Mouse (Mus musculus) kidney, adult 2 months (tissue): Measurements from ENCODE around the gene Ccdc81. TPM values are rescaled to one million over a fixed set of nuclear protein-coding genes. Genes with fewer than 3 reads are reported as not detected.
A peak's percentile ranks its signal among the peaks of the same experiment; 100 is the strongest.

Source experiments
- DNase-seq: peaks from one replicate; pipeline ENCODE4 v3.0.0; 2021
- H3K27ac ChIP-seq: fragments of 200-500 bp; 2 replicates; pipeline ENCODE4 v1.5.1; 2012; ENCODE audit warnings: low read depth, low read length, control low read depth, inconsistent platforms; ENCODE audit not compliant: insufficient read depth
- H3K27me3 ChIP-seq: fragments of 200-500 bp; replicated peaks from 2 replicates; pipeline ENCODE4 v1.6.1; 2012; ENCODE audit warnings: mild to moderate bottlenecking, moderate library complexity, low read length, inconsistent platforms; ENCODE audit not compliant: control insufficient read depth, insufficient read depth
- H3K36me3 ChIP-seq: fragments of 200-500 bp; 2 replicates; pipeline ENCODE4 v1.6.1; 2012; ENCODE audit warnings: mild to moderate bottlenecking, moderate library complexity, low read length, inconsistent platforms; ENCODE audit not compliant: control insufficient read depth, insufficient read depth
- H3K4me1 ChIP-seq: fragments of 200-500 bp; 2 replicates; pipeline ENCODE4 v1.6.1; 2011; ENCODE audit warnings: low read length; ENCODE audit not compliant: control insufficient read depth, insufficient read depth
- H3K4me3 ChIP-seq: fragments of 200-500 bp; 2 replicates; pipeline ENCODE4 v1.5.1; 2011; ENCODE audit warnings: mild to moderate bottlenecking, low read depth, low read length, control low read depth; ENCODE audit not compliant: insufficient read depth
- CTCF ChIP-seq: fragments of 200-500 bp; conservative IDR thresholded peaks from 2 replicates; pipeline ENCODE4 v1.5.1; 2011; ENCODE audit warnings: low read depth, mild to moderate bottlenecking, control low read depth, low read length, moderate library complexity, mixed read lengths; ENCODE audit not compliant: insufficient read depth, insufficient read length
- POLR2A ChIP-seq: fragments of 200-500 bp; IDR thresholded peaks from one replicate; pipeline ENCODE4 v1.6.1; 2011; ENCODE audit warnings: low read depth, low read length, control low read depth
- WGBS: fragments of 180-500 bp; shearing (Covaris S2); methylation state at CpG from one replicate; pipeline ENCODE4 v1.1.7; 2018; 5-methylcytosine and 5-hydroxymethylcytosine counted together
- polyA plus RNA-seq: library from polyadenylated mRNA; depleted of rRNA; stranded (reverse); fragments of >200 nt; gene quantifications from 2 replicates; pipeline ENCODE4 v1.2.3, GENCODE M21; 2012

Ccdc81 gene
- polyA plus RNA-seq, 1 experiment, result not detected

DNA sequence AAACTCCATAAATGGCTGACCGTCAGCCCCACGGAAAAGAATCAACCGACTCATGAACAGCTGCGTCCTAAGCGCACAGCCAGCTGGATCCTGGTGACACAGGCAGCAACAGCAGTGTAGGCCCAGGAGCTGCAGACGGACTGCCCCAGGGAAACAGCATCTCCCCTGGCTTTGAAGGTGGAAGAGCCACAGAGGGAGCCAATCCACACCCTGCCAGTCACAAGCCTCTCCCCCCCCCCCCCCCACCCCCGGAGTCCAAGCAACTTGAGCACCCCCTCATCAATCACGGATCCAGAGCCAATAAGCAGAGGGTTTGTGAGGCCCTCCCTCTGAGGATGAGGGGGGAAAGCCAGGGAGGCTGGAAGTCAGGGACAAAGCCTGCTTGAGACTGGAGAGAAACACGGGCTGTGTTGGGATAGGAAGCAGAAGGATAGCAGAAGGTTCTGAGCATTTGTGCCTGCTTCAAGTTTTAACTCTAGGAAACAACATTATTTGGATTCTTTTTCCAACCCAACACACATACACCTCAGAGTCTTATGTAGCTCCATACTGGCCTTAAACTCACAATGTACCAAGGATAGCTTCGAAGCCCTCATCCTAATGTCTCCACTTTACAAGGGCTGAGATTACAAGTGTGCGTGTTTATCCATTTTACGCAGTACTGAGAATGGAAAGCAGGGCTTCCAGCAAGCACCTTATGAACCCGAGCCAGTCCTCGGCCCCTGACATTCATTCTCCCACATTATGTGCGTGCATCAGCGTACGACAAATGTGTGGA is 46.8 kb downstream of the Ccdc81 start:
- H3K27me3 ChIP-seq, result no peaks in the 10 kb centered on the region
- TF ChIP-seq CTCF, result no peak
- TF ChIP-seq POLR2A, result no peak
- no peak overlapping the region for H3K27ac ChIP-seq
- no peak overlapping the region for H3K4me3 ChIP-seq
- WGBS, result 66% methylated on average over 17 of the region's 17 CpGs
- no peak for DNase-seq
- no peaks in the 10 kb centered on the region for H3K4me1 ChIP-seq
- no peaks in the 10 kb centered on the region for H3K36me3 ChIP-seq

DNA sequence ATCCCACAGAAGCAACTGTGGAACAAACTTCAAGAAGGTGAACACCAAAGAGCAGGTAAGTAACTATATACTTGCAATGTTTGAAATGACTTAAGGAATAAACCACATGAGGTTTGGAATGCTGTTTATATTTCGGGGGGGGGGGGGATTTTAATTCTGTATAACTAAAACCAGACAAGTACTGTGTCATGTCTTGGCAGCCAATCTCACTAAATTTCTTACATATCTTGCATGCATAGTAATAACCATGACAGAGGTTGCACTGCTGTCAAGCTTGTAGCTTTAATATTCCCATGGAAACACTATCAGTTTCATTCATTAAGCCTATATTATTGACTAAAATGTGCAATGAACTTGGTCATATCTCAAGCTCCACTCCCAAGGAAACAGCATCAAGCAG is 48.2 kb downstream of the Ccdc81 start:
- WGBS, result 76% methylated on average over 1 of the region's 1 CpGs
- Histone ChIP-seq H3K4me1 (no peaks in the 10 kb centered on the region), H3K27me3 (no peaks in the 10 kb centered on the region), H3K4me3 (no peak overlapping the region), H3K27ac (no peak overlapping the region), H3K36me3 (no peaks in the 10 kb centered on the region)
- TF ChIP-seq POLR2A, result no peak
- no peak for TF ChIP-seq CTCF
- no peak for DNase-seq

DNA sequence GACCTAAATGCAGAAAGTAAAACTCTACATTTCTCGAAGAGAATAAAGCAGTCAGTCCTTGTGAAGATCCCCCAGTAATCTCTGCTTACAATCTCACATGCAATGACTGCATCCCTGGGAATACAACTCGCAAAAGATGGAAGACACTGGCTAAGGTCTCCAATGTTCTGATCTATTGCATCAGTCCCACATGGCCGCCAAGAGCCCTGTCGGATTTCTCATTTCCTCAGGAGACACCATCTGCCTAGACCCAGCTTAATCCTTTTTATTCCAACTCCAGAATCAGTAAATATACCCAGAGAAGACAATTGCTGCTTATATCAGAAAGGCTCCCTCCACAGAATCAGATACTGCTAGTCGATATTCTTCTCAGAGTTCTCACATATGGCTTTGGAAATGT is 50.3 kb downstream of the Ccdc81 start:
- Histone ChIP-seq H3K27ac (no peak overlapping the region), H3K4me1 (no peaks in the 10 kb centered on the region), H3K27me3 (no peaks in the 10 kb centered on the region), H3K36me3 (no peaks in the 10 kb centered on the region), H3K4me3 (no peak overlapping the region)
- WGBS, result 88% methylated on average over 5 of the region's 5 CpGs
- DNase-seq, result no peak
- TF ChIP-seq POLR2A (no peak), CTCF (no peak)

DNA sequence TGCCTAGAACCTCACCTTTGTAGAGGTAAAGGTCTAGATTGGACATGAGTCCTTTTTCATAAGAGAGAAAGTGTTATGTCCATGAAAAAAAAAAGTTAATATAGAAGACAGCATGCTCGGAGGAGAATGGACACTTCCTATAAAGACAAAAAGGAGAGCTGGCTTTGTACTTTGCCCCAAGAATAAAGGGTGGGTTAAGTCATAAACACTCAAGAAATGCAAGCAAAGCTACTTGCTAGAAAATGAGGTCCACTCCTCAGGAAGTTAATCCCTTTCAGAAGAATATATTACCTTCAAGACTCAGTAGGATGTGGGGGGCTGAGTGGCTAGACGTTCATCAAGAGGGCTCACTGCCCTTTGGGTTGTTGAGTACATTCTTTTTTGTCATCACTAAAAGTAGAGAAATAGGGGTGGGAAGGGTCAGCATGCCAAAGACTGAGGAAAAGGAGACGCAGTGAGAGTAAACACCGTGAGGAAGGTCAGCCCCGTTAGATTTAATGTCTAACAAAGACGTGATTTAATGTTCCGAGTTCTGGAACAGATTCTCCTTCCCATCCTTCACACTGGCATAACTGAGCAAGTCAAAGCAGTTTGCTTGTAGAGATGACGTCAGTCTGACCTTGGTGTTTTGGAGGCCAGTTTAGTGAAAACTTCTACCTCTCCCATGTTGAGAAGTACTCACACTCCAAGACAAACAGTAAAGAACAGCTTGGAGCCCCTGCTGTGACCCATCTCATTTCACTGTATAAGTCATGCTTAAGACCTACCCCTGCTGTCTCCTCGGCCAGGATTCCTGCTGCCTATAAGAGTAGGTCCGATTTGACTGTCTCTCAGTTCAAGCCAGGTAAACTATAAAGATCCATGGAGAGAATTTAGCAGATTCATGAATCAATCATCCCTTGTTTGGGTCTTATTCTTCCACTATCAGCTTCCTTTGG is 51.0 kb downstream of the Ccdc81 start:
- TF ChIP-seq POLR2A, result no peak
- TF ChIP-seq CTCF, result no peak
- Histone ChIP-seq H3K27me3 (no peaks in the 10 kb centered on the region), H3K36me3 (no peaks in the 10 kb centered on the region), H3K4me3 (no peak overlapping the region), H3K27ac (no peak overlapping the region), H3K4me1 (no peaks in the 10 kb centered on the region)
- DNase-seq, result no peak
- 61% methylated on average over 10 of the region's 10 CpGs for WGBS

DNA sequence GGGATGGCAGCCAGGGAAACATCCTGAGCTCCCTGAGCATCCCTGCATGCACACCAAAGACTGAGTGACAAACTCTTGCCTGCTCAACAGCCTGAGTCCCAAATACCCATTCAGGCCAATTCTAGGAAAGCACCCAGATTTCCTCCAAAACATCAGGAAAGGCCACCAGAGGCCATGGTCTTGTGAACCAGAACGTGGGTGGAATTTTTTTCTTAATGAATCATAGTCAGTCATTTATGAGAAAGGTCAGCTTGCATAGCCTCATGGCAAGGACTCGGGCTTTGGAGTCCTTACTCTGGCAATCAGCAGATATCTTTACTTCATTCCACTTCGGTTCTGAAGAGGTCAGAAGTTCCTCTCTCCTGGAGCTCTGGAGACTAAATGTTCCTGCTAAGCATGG is 52.9 kb downstream of the Ccdc81 start:
- DNase-seq, result peak; percentile 21

DNA sequence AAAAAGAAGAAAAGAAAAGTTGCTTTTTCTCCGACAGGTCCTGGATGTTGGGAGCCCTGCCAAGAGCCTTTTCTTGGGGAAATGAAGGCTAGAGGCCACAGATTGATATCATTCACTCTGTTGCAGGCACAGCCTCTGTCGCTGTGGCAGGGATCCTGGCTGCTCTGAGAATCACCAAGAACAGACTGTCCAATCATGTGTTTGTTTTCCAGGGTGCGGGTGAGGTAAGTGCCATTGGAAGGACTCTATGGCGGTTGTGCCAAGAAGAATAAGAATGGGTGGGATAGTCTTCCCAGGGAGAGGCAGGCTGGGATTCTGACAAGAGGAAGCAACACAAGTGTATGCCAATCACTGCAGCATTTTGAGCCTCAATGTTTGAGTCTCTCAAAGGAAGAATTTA is 57.8 kb downstream of the Ccdc81 start:
- Histone ChIP-seq H3K27me3 (no peaks in the 10 kb centered on the region), H3K4me3 (no peak overlapping the region), H3K36me3 (no peaks in the 10 kb centered on the region), H3K4me1 (no peaks in the 10 kb centered on the region), H3K27ac (no peak overlapping the region)
- no peak for TF ChIP-seq POLR2A
- no peak for TF ChIP-seq CTCF
- WGBS, result 80% methylated on average over 4 of the region's 4 CpGs
- no peak for DNase-seq

More for the DNA sequence above, 52.9 kb downstream of the Ccdc81 start:
- TF ChIP-seq POLR2A (no peak), CTCF (no peak)
- no peak overlapping the region for H3K27ac ChIP-seq
- H3K36me3 ChIP-seq, result no peaks in the 10 kb centered on the region
- no peaks in the 10 kb centered on the region for H3K4me1 ChIP-seq
- H3K4me3 ChIP-seq, result no peak overlapping the region
- WGBS, result 28% methylated on average over 3 of the region's 3 CpGs
- H3K27me3 ChIP-seq, result no peaks in the 10 kb centered on the region

DNA sequence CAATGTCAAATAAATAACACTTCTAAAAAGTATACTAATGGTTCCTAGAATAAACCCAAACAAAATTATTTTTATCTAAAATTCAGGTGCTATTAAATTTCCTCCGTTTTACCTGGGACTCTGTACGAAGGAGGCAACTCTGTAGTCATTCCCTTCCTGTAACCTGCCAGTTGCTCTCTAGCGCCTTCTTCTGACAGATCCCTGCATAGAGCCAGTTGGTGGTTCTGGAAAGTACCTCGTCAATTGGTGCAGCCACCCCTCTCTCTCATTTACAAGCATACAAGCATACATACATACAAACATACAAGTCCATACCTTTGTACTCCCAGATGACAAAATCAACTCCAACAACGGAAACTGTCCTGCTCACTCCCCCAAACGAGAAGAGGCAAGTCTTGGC is 59.9 kb downstream of the Ccdc81 start:
- TF ChIP-seq CTCF, result peak; percentile 66
- no peak for TF ChIP-seq POLR2A
- 30% methylated on average over 6 of the region's 6 CpGs for WGBS
- peak; percentile 44 for DNase-seq
- Histone ChIP-seq H3K4me1 (no peaks in the 10 kb centered on the region), H3K36me3 (no peaks in the 10 kb centered on the region), H3K27ac (no peak overlapping the region), H3K27me3 (no peaks in the 10 kb centered on the region), H3K4me3 (no peak overlapping the region)
